Mouse (Mus musculus) forebrain, embryonic 13.5 days (tissue): ENCODE results near the gene Nfatc3. TPM values are rescaled to one million over a fixed set of nuclear protein-coding genes. Genes with fewer than 3 reads are reported as not detected.
A peak's percentile ranks its signal among the peaks of the same experiment; 100 is the strongest.

Experiments
- ATAC-seq: fragments of 200-750 bp; cut with Nextera tagmentation; 2 replicates; pipeline ENCODE4 v1.8.0; 2017
- H3K27ac ChIP-seq: fragments of 300-500 bp; sonication (generic); 2 replicates; pipeline ENCODE4 v1.5.1; 2015; ENCODE audit warnings: inconsistent platforms, mild to moderate bottlenecking, moderate library complexity
- H3K27me3 ChIP-seq: fragments of 300-500 bp; sonication (generic); 2 replicates; pipeline ENCODE4 v1.6.1; 2015; ENCODE audit warnings: mild to moderate bottlenecking, inconsistent platforms
- H3K36me3 ChIP-seq: fragments of 300-500 bp; sonication (generic); 2 replicates; pipeline ENCODE4 v1.6.1; 2015; ENCODE audit warnings: mild to moderate bottlenecking, inconsistent platforms; ENCODE audit not compliant: poor library complexity, severe bottlenecking
- H3K4me1 ChIP-seq: fragments of 300-500 bp; sonication (generic); 2 replicates; pipeline ENCODE4 v1.6.1; 2015; ENCODE audit warnings: inconsistent platforms
- H3K4me2 ChIP-seq: fragments of 300-500 bp; sonication (generic); 2 replicates; pipeline ENCODE4 v1.6.1; 2015; ENCODE audit warnings: inconsistent platforms, mild to moderate bottlenecking, moderate library complexity
- H3K4me3 ChIP-seq: fragments of 300-500 bp; sonication (generic); 2 replicates; pipeline ENCODE4 v1.5.1; 2015; ENCODE audit warnings: mild to moderate bottlenecking, inconsistent platforms
- H3K9ac ChIP-seq: fragments of 300-500 bp; sonication (generic); 2 replicates; pipeline ENCODE4 v1.6.1; 2015; ENCODE audit warnings: mild to moderate bottlenecking, inconsistent platforms
- H3K9me3 ChIP-seq: fragments of 300-500 bp; sonication (generic); replicated peaks from 2 replicates; pipeline ENCODE4 v1.6.1; 2016; ENCODE audit warnings: inconsistent platforms
- WGBS: fragments of 180-500 bp; shearing (Covaris S2); methylation state at CpG from one replicate; pipeline ENCODE4 v1.1.7; 2015; 5-methylcytosine and 5-hydroxymethylcytosine counted together
- polyA plus RNA-seq: library from polyadenylated mRNA; unstranded; fragments of >200 nt; fragmentation: Nextera tagmentation; extraction: Ambion mirVana; gene quantifications from 2 replicates; pipeline ENCODE4 v1.2.1, GENCODE M21; 2015

Nfatc3 gene
- polyA plus RNA-seq, 1 experiment from 2014 or later = 5.2 TPM

DNA sequence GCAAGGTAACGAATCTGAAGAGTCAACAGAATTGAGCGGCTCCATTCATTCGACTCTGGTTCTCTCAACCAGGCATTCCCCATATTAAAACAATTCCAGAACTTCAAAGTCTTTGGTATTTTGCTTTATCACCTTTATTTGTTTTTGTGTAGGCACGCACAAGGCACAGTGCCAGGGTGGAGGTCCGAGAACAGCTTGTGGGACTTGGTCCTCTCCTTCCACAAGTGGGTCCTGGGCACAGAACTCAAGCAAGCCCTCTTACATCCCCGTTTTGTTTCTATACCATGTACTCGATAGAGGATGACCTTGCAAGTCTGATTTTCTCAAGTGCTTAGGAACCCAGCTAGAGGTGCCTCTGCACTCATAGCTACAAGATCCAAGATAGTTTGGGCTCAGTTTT lies 80.0 kb downstream of the Nfatc3 start:
- ATAC-seq = no peak
- Histone ChIP-seq H3K4me1 (peaks cover 31% of the 10 kb centered on the region), H3K4me2 (peak overlapping the region; percentile 76), H3K36me3 (no peaks in the 10 kb centered on the region), H3K27me3 (peaks cover 67% of the 10 kb centered on the region), H3K9ac (peak overlapping the region; percentile 60; the same call in 1 of the 2 replicates), H3K9me3 (no peaks in the 10 kb centered on the region), H3K27ac (no peak overlapping the region), H3K4me3 (peak overlapping the region; percentile 47)
- WGBS = 17% methylated on average over 7 of the region's 7 CpGs

DNA sequence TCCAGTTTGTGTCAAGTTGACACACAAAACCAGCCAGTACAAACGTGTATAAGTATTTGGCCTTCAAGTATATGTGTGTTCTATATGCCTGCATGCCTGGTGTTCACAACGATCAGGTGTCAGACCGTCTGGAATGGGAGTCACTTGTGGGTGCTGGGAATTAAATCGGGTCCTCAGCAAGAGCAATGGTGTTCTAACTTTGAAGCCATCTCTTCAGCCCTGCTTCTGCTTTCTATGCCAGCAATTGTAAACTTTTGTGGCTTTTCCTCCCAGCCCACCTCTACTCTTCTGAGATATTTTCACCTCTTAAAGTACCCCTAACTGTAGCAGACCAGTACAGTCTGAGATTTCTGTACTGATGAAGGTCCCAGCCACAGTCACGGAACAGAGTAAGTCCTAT lies 81.6 kb downstream of the Nfatc3 start:
- Histone ChIP-seq H3K4me1 (peaks cover 31% of the 10 kb centered on the region), H3K27me3 (peaks cover 51% of the 10 kb centered on the region), H3K27ac (no peak overlapping the region), H3K36me3 (no peaks in the 10 kb centered on the region), H3K4me3 (no peak overlapping the region), H3K9me3 (no peaks in the 10 kb centered on the region), H3K4me2 (no peak overlapping the region), H3K9ac (no peak overlapping the region)
- WGBS = 67% methylated on average over 5 of the region's 5 CpGs
- no peak for ATAC-seq

DNA sequence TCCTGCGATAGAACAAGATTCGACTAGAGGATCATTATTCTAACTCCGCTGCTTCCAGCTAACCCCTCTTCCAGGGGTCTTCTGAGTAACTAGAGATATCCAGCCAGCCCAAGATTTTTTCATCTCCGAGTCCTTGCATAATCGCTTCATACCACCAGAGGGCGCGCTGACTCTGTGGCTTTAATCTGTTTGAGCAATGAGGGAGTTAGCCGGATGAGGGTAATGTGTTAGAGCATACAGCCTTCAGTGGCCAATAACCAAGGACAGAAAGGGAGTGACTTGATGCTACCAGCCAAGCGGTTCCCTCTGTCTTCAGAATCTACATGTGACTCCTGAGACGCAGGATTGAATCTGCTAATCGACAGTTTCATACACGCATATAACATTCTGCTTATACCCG lies 82.1 kb downstream of the Nfatc3 start:
- Histone ChIP-seq H3K4me3 (no peak overlapping the region), H3K9ac (no peak overlapping the region), H3K36me3 (no peaks in the 10 kb centered on the region), H3K9me3 (no peaks in the 10 kb centered on the region), H3K27me3 (peaks cover 45% of the 10 kb centered on the region), H3K4me1 (peaks cover 29% of the 10 kb centered on the region), H3K4me2 (no peak overlapping the region), H3K27ac (no peak overlapping the region)
- ATAC-seq = peak; percentile 69
- 17% methylated on average over 13 of the region's 13 CpGs for WGBS

DNA sequence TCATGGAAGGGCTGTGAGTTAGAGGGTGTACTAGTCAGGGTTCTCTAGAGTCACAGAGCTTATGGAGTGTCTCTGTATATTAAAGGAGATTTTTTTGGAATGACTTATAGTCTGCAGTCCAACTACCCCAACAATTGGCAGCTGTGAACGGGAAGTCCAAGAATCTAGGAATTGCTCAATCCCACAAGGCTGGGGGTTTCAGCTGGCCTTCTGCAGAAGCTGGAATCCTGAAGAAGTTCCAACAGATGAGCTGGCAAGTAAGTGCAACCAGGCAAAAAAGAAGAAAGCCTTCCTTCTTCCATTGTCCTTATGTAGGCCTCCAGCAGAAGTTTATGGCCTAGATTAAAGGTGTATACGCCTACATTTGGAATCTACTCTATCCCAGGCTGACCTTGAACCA lies 86.7 kb downstream of the Nfatc3 start:
- Histone ChIP-seq H3K27me3 (peaks cover 1% of the 10 kb centered on the region; the same call in 1 of the 2 replicates), H3K27ac (no peak overlapping the region), H3K9me3 (no peaks in the 10 kb centered on the region), H3K4me3 (no peak overlapping the region), H3K4me2 (no peak overlapping the region), H3K9ac (no peak overlapping the region), H3K36me3 (no peaks in the 10 kb centered on the region), H3K4me1 (no peaks in the 10 kb centered on the region)
- WGBS = 95% methylated on average over 2 of the region's 2 CpGs
- ATAC-seq = no peak

DNA sequence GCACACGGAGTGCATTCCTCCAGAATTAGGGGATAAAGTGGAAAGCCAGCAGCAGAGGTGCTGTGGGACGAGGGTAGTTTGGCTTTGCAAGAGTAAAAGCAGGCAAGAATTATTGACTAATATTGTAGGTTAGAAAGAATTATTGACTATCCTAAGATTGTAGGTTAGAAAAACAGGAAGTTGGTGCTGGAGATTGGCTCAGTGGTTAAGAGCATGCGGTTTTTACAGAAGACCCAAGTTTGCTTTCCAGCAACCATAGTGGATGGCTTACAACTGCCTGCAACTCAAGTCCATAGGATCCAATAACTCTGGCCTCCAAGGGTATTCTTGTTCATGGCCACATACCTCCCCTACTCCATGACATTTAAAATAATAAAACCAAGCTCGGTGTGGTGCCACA lies 87.4 kb downstream of the Nfatc3 start:
- Histone ChIP-seq H3K9ac (no peak overlapping the region), H3K27ac (no peak overlapping the region), H3K4me2 (no peak overlapping the region), H3K4me1 (peaks cover 6% of the 10 kb centered on the region), H3K4me3 (no peak overlapping the region), H3K36me3 (no peaks in the 10 kb centered on the region), H3K9me3 (no peaks in the 10 kb centered on the region), H3K27me3 (no peaks in the 10 kb centered on the region)
- WGBS = 95% methylated on average over 4 of the region's 4 CpGs
- no peak for ATAC-seq

DNA sequence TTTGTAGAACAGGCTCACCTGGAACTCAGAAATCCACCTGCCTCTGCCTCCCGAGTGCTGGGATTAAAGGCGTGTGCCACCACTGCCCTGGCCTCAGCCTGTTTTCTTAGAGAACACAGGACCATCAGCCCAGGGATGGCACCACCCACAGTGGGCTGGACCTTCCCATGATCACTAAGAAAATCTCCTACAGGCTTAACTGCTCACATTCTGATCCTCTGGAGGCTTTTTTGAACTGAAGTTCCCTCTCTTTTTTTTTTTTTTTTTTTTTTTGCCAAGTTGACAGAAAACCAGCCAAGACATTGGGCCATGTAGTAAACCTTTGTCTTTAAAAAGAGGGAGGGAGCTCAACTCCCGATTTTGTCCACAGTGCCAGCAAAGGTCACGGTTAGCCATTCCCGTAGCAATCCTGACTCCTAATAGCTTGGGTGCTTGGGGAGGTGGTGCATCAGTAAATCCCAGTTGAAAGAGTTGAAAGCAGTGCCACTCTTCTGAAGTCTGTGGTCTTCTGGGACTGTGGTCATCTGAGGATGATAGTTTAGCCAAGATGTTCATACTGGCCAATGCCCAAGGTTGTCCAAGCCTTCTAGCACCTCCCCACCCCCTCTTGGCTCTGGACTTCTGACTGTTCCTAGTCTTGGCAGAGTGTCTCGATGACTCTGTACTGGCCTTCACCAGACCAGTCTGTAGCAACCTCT lies 89.4 kb downstream of the Nfatc3 start:
- no peak for ATAC-seq
- Histone ChIP-seq H3K9ac (no peak overlapping the region), H3K36me3 (no peaks in the 10 kb centered on the region), H3K9me3 (no peaks in the 10 kb centered on the region), H3K27ac (no peak overlapping the region), H3K4me1 (peaks cover 8% of the 10 kb centered on the region), H3K27me3 (no peaks in the 10 kb centered on the region), H3K4me3 (no peak overlapping the region), H3K4me2 (no peak overlapping the region)
- WGBS = 88% methylated on average over 6 of the region's 6 CpGs

DNA sequence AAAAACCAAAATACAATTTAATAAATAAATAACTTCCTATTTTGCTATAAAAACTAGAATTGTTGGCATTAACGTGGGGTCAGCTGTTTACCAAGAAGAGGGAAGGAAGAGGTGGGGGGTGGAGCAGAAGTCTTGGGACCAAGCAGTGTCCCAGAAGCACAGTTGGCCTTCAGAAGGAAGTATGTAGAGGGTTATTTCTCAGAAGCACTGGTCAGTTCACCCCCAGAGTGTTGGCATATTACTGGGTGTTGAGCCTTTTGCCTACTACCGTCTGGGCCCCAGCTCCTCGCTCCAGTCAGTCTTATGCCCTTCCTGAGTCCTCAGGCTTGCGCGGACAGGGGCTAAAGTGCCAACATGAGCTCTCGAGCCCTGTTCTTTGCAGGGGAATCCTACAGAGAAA lies 90.4 kb downstream of the Nfatc3 start:
- H3K4me1 ChIP-seq = peaks cover 8% of the 10 kb centered on the region
- 92% methylated on average over 6 of the region's 6 CpGs for WGBS
- H3K9ac ChIP-seq = no peak overlapping the region
- H3K27me3 ChIP-seq = no peaks in the 10 kb centered on the region
- no peaks in the 10 kb centered on the region for H3K9me3 ChIP-seq
- H3K4me2 ChIP-seq = no peak overlapping the region
- no peaks in the 10 kb centered on the region for H3K36me3 ChIP-seq
- no peak for ATAC-seq
- no peak overlapping the region for H3K4me3 ChIP-seq
- H3K27ac ChIP-seq = no peak overlapping the region

DNA sequence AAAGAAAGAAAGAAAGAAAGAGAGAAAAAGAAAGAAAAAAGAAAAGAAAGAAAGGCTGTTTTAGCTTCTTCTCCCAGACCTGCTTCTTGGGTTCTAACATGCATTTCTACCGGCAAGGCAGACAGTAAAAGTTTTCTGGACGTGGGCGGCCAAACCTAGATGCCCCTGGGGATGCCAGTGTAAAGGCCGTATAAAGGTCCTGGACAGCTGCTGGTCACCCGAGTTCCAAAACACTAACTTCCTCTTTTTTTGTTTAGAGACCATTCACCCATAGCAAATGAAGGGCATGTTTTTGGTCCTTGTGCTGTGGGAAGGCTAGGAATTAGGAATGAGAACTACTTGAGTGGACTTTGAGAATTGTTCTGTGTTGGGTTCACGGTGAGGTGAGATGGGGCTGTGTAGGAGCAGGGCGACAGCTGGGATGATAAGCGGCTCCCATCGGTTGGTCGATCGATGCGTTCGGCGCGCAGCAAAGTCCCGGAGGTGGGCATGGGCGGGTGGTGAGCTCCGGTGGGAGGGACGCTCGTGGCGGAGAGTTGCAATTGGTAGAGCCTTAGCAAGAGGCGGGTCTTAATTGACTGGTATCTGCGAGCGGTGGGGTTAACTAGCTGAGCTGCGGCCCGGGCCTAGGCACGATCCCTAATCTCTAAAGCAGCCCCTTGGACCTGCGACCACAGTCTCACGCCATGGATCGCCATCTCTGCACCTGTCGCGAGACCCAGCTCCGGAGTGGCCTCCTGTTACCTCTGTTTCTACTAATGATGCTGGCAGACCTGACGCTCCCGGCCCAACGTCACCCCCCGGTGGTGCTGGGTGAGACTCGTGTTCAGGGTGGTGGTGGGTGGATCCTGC lies 91.4 kb downstream of the Nfatc3 start, which contains the start of gene Pla2g15:
Gene Pla2g15, plus strand, starts transcription at position 599 of the 852 bp plus-strand sequence.
- 2% methylated on average over 38 of the region's 38 CpGs for WGBS
- Histone ChIP-seq H3K9ac (peak within 1 kb of the TSS; percentile 79), H3K27me3 (no peaks in the 10 kb centered on the region), H3K36me3 (peaks cover 8% of the 10 kb centered on the region; the same call in 1 of the 2 replicates), H3K4me2 (peak within 1 kb of the TSS; percentile 78), H3K4me3 (peak within 1 kb of the TSS; percentile 83), H3K27ac (0 out of 2 replicates have a peak within 1 kb of the TSS, but pooled peaks have one; percentile 19), H3K4me1 (peaks cover 8% of the 10 kb centered on the region), H3K9me3 (no peaks in the 10 kb centered on the region)
- ATAC-seq = peak; percentile 100

DNA sequence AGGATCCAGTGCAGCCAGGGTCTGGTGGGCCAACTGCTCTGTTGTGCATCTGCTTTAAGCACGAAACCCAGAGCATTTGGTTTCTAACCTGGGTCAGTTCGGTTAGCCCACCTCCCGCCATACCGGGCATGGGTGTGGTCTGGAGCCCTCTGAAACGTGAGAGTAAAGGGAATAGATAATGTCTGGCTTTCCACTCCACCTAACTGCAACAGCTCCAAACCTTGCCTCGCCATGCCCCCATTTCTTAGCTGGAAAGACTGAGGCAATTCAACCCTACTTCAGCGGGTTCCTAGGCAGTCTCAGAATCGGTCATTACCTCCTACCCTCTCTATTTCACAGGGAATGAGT lies 92.0 kb downstream of the Nfatc3 start:
- 20% methylated on average over 8 of the region's 8 CpGs for WGBS
- Histone ChIP-seq H3K27me3 (no peaks in the 10 kb centered on the region), H3K36me3 (peaks cover 11% of the 10 kb centered on the region; the same call in 1 of the 2 replicates), H3K4me1 (peaks cover 8% of the 10 kb centered on the region), H3K4me3 (peak overlapping the region; percentile 83), H3K27ac (0 out of 2 replicates have a peak overlapping the region, but pooled peaks have one; percentile 19), H3K9ac (peak overlapping the region; percentile 79), H3K9me3 (no peaks in the 10 kb centered on the region), H3K4me2 (peak overlapping the region; percentile 78)
- ATAC-seq = no peak

DNA sequence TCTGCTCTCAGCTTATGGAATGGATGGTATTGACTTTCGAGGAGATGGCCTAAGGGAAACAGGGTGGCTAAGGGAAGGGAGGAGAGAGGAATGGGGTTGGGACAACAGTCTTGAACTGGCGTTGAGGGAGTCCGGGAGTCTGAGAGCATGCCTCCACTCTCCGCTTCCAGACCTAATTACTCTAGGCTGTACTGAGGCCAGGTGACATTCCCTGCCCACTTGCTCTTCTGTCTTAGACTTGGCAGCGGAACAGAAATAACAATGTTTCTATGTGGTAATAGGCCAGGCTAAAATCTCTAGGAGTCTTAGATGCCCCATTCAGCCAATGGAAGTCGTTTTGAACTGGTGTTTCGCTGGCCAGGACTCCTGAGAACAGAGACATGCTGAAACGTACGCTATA lies 92.4 kb downstream of the Nfatc3 start:
- Histone ChIP-seq H3K9ac (peak overlapping the region; percentile 79), H3K4me1 (peaks cover 8% of the 10 kb centered on the region), H3K4me2 (peak overlapping the region; percentile 78), H3K27ac (no peak overlapping the region), H3K36me3 (peaks cover 14% of the 10 kb centered on the region; the same call in 1 of the 2 replicates), H3K27me3 (no peaks in the 10 kb centered on the region), H3K9me3 (no peaks in the 10 kb centered on the region), H3K4me3 (peak overlapping the region; percentile 83)
- ATAC-seq = no peak
- WGBS = 82% methylated on average over 9 of the region's 9 CpGs

DNA sequence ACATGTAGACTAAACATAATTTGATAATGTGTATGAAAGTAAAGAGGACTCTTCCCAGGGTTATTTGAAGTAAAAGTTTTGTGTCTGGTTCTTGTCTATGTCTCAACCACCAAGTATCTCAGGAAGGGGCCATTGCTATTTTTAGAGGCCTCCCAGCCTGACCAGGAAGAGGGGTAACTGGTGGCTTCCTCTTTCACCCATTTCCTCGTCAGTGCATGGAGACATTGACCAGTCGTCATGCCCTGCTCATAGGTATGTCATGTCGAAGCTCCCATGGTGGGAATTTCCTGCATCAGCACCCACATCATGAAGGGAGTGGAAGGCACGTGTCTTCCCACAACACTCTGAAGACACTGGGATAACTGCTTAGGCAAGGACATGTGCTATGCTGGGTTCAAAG lies 94.2 kb downstream of the Nfatc3 start:
- no peak overlapping the region for H3K9ac ChIP-seq
- no peaks in the 10 kb centered on the region for H3K27me3 ChIP-seq
- H3K4me3 ChIP-seq = no peak overlapping the region
- no peak overlapping the region for H3K4me2 ChIP-seq
- WGBS = 85% methylated on average over 4 of the region's 4 CpGs
- H3K4me1 ChIP-seq = peaks cover 8% of the 10 kb centered on the region
- no peak overlapping the region for H3K27ac ChIP-seq
- peaks cover 23% of the 10 kb centered on the region for H3K36me3 ChIP-seq
- no peak for ATAC-seq
- H3K9me3 ChIP-seq = no peaks in the 10 kb centered on the region

DNA sequence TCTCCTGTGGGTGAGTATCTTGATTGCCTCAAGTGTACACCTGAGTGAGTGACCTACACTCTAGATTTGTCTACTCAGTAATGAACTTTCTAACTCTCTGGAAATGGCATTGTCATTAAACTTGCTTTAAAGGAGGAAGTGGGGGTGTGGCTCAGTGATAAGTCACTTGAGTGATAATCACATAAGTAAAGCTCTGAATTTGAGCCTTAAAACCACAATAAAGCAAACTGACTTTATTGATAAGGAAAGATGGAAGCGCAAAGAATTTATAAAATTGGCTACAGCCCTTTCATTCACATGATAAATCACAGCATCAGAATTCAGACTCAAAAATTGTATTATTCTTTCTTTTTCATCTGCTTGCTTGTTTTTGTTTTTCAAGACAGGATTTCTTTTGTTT lies 98.8 kb downstream of the Nfatc3 start:
- no peaks in the 10 kb centered on the region for H3K27me3 ChIP-seq
- no peak overlapping the region for H3K4me2 ChIP-seq
- WGBS = 98% methylated on average over 1 of the region's 1 CpGs
- H3K4me1 ChIP-seq = no peaks in the 10 kb centered on the region
- ATAC-seq = no peak
- no peaks in the 10 kb centered on the region for H3K9me3 ChIP-seq
- peaks cover 60% of the 10 kb centered on the region for H3K36me3 ChIP-seq
- H3K27ac ChIP-seq = no peak overlapping the region
- no peak overlapping the region for H3K9ac ChIP-seq
- no peak overlapping the region for H3K4me3 ChIP-seq
